Mouse (Mus musculus): Measurements from ENCODE around the gene Zfp983. TPM values are rescaled to one million over a fixed set of nuclear protein-coding genes. Genes with fewer than 3 reads are reported as not detected.
"Not testable (repeated sequence)": the region's sequence is repeated elsewhere in the genome, so short reads cannot be mapped to it uniquely, and the experiment has no call there.

The Zfp983 gene
- polyA plus RNA-seq, 1 experiment from 2014 or later = 6.3 TPM

GRCm38 (mm10) chr17:21679273-21680018, 29.0 kb downstream of the Zfp983 start:
- H3K27me3 ChIP-seq (ENCODE audit: control insufficient read depth, insufficient read depth, low read length) = no peaks in the 10 kb centered on the region
- H3K27ac ChIP-seq (ENCODE audit: low read length) = peak overlapping the region; percentile 63
- H3K4me3 ChIP-seq (ENCODE audit: low read depth, low read length) = peak overlapping the region; percentile 38
- no peaks in the 10 kb centered on the region for H3K36me3 ChIP-seq (ENCODE audit: control insufficient read depth, insufficient read depth, low read length)
- H3K9me3 ChIP-seq (ENCODE audit: control insufficient read depth, low read depth, low read length) = no peaks in the 10 kb centered on the region
- 0 out of 2 replicates have a peak overlapping the region, but pooled peaks have one; percentile 6 for H3K9ac ChIP-seq (replicated peaks; ENCODE audit: low read depth, low read length)
- H3K4me1 ChIP-seq (ENCODE audit: control insufficient read depth, insufficient read depth, low read length) = no peaks in the 10 kb centered on the region
- 3% methylated on average over 9 of the region's 9 CpGs for WGBS
- H3K4me2 ChIP-seq (replicated peaks; ENCODE audit: low read depth, low read length) = peak overlapping the region; percentile 37
- peak; percentile 100 for ATAC-seq (ENCODE audit: insufficient number of reproducible peaks, insufficient read depth, low FRiP score, low read depth)

GRCm38 (mm10) chr17:21680019-21680376, 29.6 kb downstream of the Zfp983 start:
- peak overlapping the region; percentile 38 for H3K4me3 ChIP-seq (ENCODE audit: low read depth, low read length)
- not testable (repeated sequence) for H3K4me1 ChIP-seq (ENCODE audit: control insufficient read depth, insufficient read depth, low read length); H3K27me3 ChIP-seq (ENCODE audit: control insufficient read depth, insufficient read depth, low read length); H3K9me3 ChIP-seq (ENCODE audit: control insufficient read depth, low read depth, low read length); H3K36me3 ChIP-seq (ENCODE audit: control insufficient read depth, insufficient read depth, low read length); H3K4me2 ChIP-seq (replicated peaks; ENCODE audit: low read depth, low read length)
- 0 out of 2 replicates have a peak overlapping the region, but pooled peaks have one; percentile 6 for H3K9ac ChIP-seq (replicated peaks; ENCODE audit: low read depth, low read length)
- H3K27ac ChIP-seq (ENCODE audit: low read length) = peak overlapping the region; percentile 63
- peak; percentile 91 for ATAC-seq (ENCODE audit: insufficient number of reproducible peaks, insufficient read depth, low FRiP score, low read depth)
- 0% methylated on average over 10 of the region's 10 CpGs for WGBS

GRCm38 (mm10) chr17:21691560-21691959, 41.1 kb downstream of the Zfp983 start, which contains the start of gene Gm10226:
Gm10226 (plus strand) TSS chr17:21691860.
- H3K4me3 ChIP-seq (ENCODE audit: low read depth, low read length) = no peak within 1 kb of the TSS
- H3K27me3 ChIP-seq (ENCODE audit: control insufficient read depth, insufficient read depth, low read length) = no peaks in the 10 kb centered on the region
- H3K36me3 ChIP-seq (ENCODE audit: control insufficient read depth, insufficient read depth, low read length) = no peaks in the 10 kb centered on the region; the same call in 1 of the 2 replicates
- H3K9me3 ChIP-seq (ENCODE audit: control insufficient read depth, low read depth, low read length) = no peaks in the 10 kb centered on the region
- ATAC-seq (ENCODE audit: insufficient number of reproducible peaks, insufficient read depth, low FRiP score, low read depth) = no peak
- H3K4me2 ChIP-seq (replicated peaks; ENCODE audit: low read depth, low read length) = no peak within 1 kb of the TSS
- no peaks in the 10 kb centered on the region for H3K4me1 ChIP-seq (ENCODE audit: control insufficient read depth, insufficient read depth, low read length)
- WGBS = 85% methylated on average over 3 of the region's 3 CpGs
- no peak within 1 kb of the TSS for H3K9ac ChIP-seq (replicated peaks; ENCODE audit: low read depth, low read length)
- H3K27ac ChIP-seq (ENCODE audit: low read length) = no peak within 1 kb of the TSS

- no peak for ATAC-seq (ENCODE audit: insufficient number of reproducible peaks, insufficient read depth, low FRiP score, low read depth)
- Histone ChIP-seq H3K27me3 (ENCODE audit: control insufficient read depth, insufficient read depth, low read length) (no peaks in the 10 kb centered on the region), H3K4me1 (ENCODE audit: control insufficient read depth, insufficient read depth, low read length) (no peaks in the 10 kb centered on the region), H3K36me3 (ENCODE audit: control insufficient read depth, insufficient read depth, low read length) (no peaks in the 10 kb centered on the region; the same call in 1 of the 2 replicates), H3K4me3 (ENCODE audit: low read depth, low read length) (no peak overlapping the region), H3K9ac (replicated peaks; ENCODE audit: low read depth, low read length) (no peak overlapping the region), H3K9me3 (ENCODE audit: control insufficient read depth, low read depth, low read length) (no peaks in the 10 kb centered on the region), H3K4me2 (replicated peaks; ENCODE audit: low read depth, low read length) (no peak overlapping the region), H3K27ac (ENCODE audit: low read length) (no peak overlapping the region)
- 76% methylated on average over 3 of the region's 3 CpGs for WGBS
Observed at GRCm38 (mm10) chr17:21693342-21693741, 42.9 kb downstream of the Zfp983 start.

- H3K9ac ChIP-seq (replicated peaks; ENCODE audit: low read depth, low read length) = no peak overlapping the region
- no peaks in the 10 kb centered on the region for H3K36me3 ChIP-seq (ENCODE audit: control insufficient read depth, insufficient read depth, low read length)
- no peak overlapping the region for H3K27ac ChIP-seq (ENCODE audit: low read length)
- H3K27me3 ChIP-seq (ENCODE audit: control insufficient read depth, insufficient read depth, low read length) = no peaks in the 10 kb centered on the region
- no peaks in the 10 kb centered on the region for H3K9me3 ChIP-seq (ENCODE audit: control insufficient read depth, low read depth, low read length)
- H3K4me3 ChIP-seq (ENCODE audit: low read depth, low read length) = no peak overlapping the region
- no peaks in the 10 kb centered on the region for H3K4me1 ChIP-seq (ENCODE audit: control insufficient read depth, insufficient read depth, low read length)
- no peak for ATAC-seq (ENCODE audit: insufficient number of reproducible peaks, insufficient read depth, low FRiP score, low read depth)
- H3K4me2 ChIP-seq (replicated peaks; ENCODE audit: low read depth, low read length) = no peak overlapping the region
Observed at GRCm38 (mm10) chr17:21696073-21696472, 45.6 kb downstream of the Zfp983 start.

GRCm38 (mm10) chr17:21702281-21703240, 52.1 kb downstream of the Zfp983 start:
- no peak overlapping the region for H3K9ac ChIP-seq (replicated peaks; ENCODE audit: low read depth, low read length)
- WGBS = 39% methylated on average over 5 of the region's 5 CpGs
- H3K36me3 ChIP-seq (ENCODE audit: control insufficient read depth, insufficient read depth, low read length) = no peaks in the 10 kb centered on the region
- H3K4me1 ChIP-seq (ENCODE audit: control insufficient read depth, insufficient read depth, low read length) = no peaks in the 10 kb centered on the region
- no peak overlapping the region for H3K4me2 ChIP-seq (replicated peaks; ENCODE audit: low read depth, low read length)
- no peaks in the 10 kb centered on the region for H3K9me3 ChIP-seq (ENCODE audit: control insufficient read depth, low read depth, low read length)
- ATAC-seq (ENCODE audit: insufficient number of reproducible peaks, insufficient read depth, low FRiP score, low read depth) = peak; percentile 50; the same call in 1 of the 2 replicates
- H3K27me3 ChIP-seq (ENCODE audit: control insufficient read depth, insufficient read depth, low read length) = no peaks in the 10 kb centered on the region
- H3K4me3 ChIP-seq (ENCODE audit: low read depth, low read length) = no peak overlapping the region
- no peak overlapping the region for H3K27ac ChIP-seq (ENCODE audit: low read length)

GRCm38 (mm10) chr17:21703414-21703813, 53.0 kb downstream of the Zfp983 start:
- H3K9me3 ChIP-seq (ENCODE audit: control insufficient read depth, low read depth, low read length) = no peaks in the 10 kb centered on the region
- no peaks in the 10 kb centered on the region for H3K27me3 ChIP-seq (ENCODE audit: control insufficient read depth, insufficient read depth, low read length)
- H3K27ac ChIP-seq (ENCODE audit: low read length) = no peak overlapping the region
- H3K9ac ChIP-seq (replicated peaks; ENCODE audit: low read depth, low read length) = no peak overlapping the region
- peaks cover under 1% of the 10 kb centered on the region; the same call in 1 of the 2 replicates for H3K4me1 ChIP-seq (ENCODE audit: control insufficient read depth, insufficient read depth, low read length)
- WGBS = 80% methylated on average over 1 of the region's 1 CpGs
- H3K4me3 ChIP-seq (ENCODE audit: low read depth, low read length) = no peak overlapping the region
- no peak for ATAC-seq (ENCODE audit: insufficient number of reproducible peaks, insufficient read depth, low FRiP score, low read depth)
- no peak overlapping the region for H3K4me2 ChIP-seq (replicated peaks; ENCODE audit: low read depth, low read length)
- no peaks in the 10 kb centered on the region for H3K36me3 ChIP-seq (ENCODE audit: control insufficient read depth, insufficient read depth, low read length)

- Histone ChIP-seq H3K4me1 (ENCODE audit: control insufficient read depth, insufficient read depth, low read length) (peaks cover 6% of the 10 kb centered on the region), H3K9me3 (ENCODE audit: control insufficient read depth, low read depth, low read length) (no peaks in the 10 kb centered on the region), H3K36me3 (ENCODE audit: control insufficient read depth, insufficient read depth, low read length) (peaks cover 8% of the 10 kb centered on the region), H3K9ac (replicated peaks; ENCODE audit: low read depth, low read length) (peak within 1 kb of the TSS; percentile 57), H3K27me3 (ENCODE audit: control insufficient read depth, insufficient read depth, low read length) (no peaks in the 10 kb centered on the region), H3K4me2 (replicated peaks; ENCODE audit: low read depth, low read length) (peak within 1 kb of the TSS; percentile 59), H3K27ac (ENCODE audit: low read length) (peak within 1 kb of the TSS; percentile 96), H3K4me3 (ENCODE audit: low read depth, low read length) (peak within 1 kb of the TSS; percentile 61)
- 5% methylated on average over 26 of the region's 26 CpGs for WGBS
- ATAC-seq (ENCODE audit: insufficient number of reproducible peaks, insufficient read depth, low FRiP score, low read depth) = peak; percentile 99
Observed at GRCm38 (mm10) chr17:21707343-21707996, 57.0 kb downstream of the Zfp983 start, which contains the start of gene Zfp760. Zfp760 (plus strand) TSS chr17:21707741.
